Mouse (Mus musculus): ENCODE measurements at regions not wholly inside any gene's neighbourhood (a gene's known extent, or its start where the extent isn't known, plus 50 kb on each side); places are given as distances from the start of the nearest gene placed in this dataset.
A peak's percentile ranks its signal among the peaks of the same experiment; 100 is the strongest.
"Not testable (repeated sequence)": the region's sequence is repeated elsewhere in the genome, so short reads cannot be mapped to it uniquely, and the experiment has no call there.

GRCm38 (mm10) chr5:133842059-133842706 lies 257.3 kb upstream of the Castor2 start:
- 51% methylated on average over 16 of the region's 42 CpGs for WGBS

GRCm38 (mm10) chr5:133838286-133838685 lies 261.2 kb upstream of the Castor2 start:
- Histone ChIP-seq H3K4me3 (no peak overlapping the region), H3K27me3 (0 out of 2 replicates have a peak, but pooled peaks cover 3% of the 10 kb centered on the region), H3K4me2 (replicated peaks) (no peak overlapping the region), H3K27ac (no peak overlapping the region), H3K9ac (no peak overlapping the region), H3K9me3 (replicated peaks) (no peaks in the 10 kb centered on the region), H3K36me3 (no peaks in the 10 kb centered on the region), H3K4me1 (no peaks in the 10 kb centered on the region)
- 63% methylated on average over 5 of the region's 5 CpGs for WGBS
- ATAC-seq (ENCODE audit: low FRiP score): no peak

More at GRCm38 (mm10) chr5:133842059-133842706, 257.3 kb upstream of the Castor2 start:
- not testable (repeated sequence) for H3K4me3 ChIP-seq; H3K27ac ChIP-seq; H3K9me3 ChIP-seq (replicated peaks); H3K4me1 ChIP-seq; H3K36me3 ChIP-seq; H3K9ac ChIP-seq; H3K27me3 ChIP-seq
- peak; percentile 56 for ATAC-seq (ENCODE audit: low FRiP score)
- H3K4me2 ChIP-seq (replicated peaks): peak overlapping the region; percentile 34; the same call in 1 of the 2 replicates

GRCm38 (mm10) chr5:133833217-133833616 lies 266.3 kb upstream of the Castor2 start:
- no peaks in the 10 kb centered on the region for H3K4me1 ChIP-seq
- H3K36me3 ChIP-seq: no peaks in the 10 kb centered on the region
- H3K27me3 ChIP-seq: no peaks in the 10 kb centered on the region
- H3K9me3 ChIP-seq (replicated peaks): no peaks in the 10 kb centered on the region
- no peak for ATAC-seq (ENCODE audit: low FRiP score)
- no peak overlapping the region for H3K9ac ChIP-seq
- no peak overlapping the region for H3K4me2 ChIP-seq (replicated peaks)
- H3K4me3 ChIP-seq: no peak overlapping the region
- no peak overlapping the region for H3K27ac ChIP-seq
- whole genome bisulfite sequencing: 88% methylated on average over 7 of the region's 7 CpGs

DNA sequence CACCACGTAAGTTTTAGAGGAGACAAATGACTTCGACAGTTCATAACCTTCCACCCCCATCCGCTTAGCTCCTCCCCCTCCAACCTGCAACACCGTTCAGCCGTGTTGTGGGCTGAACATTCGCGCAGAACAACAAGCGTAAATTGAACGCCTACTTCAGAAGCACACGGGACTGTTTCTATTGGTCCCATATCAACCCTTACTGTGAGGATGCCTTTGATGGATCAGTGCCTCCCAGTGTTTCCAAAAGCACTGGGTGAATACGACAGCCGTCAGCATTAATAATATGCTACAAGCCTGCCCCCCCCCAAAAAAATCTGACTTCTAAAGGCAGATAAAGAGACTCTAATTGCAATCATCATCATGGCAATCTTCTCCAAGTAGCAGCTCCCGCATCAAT lies 271.3 kb upstream of the Castor2 start:
- Histone ChIP-seq H3K4me2 (replicated peaks) (no peak overlapping the region), H3K27me3 (no peaks in the 10 kb centered on the region), H3K27ac (no peak overlapping the region), H3K9ac (no peak overlapping the region), H3K9me3 (replicated peaks) (no peaks in the 10 kb centered on the region), H3K4me3 (no peak overlapping the region), H3K36me3 (no peaks in the 10 kb centered on the region), H3K4me1 (0 out of 2 replicates have a peak, but pooled peaks cover 3% of the 10 kb centered on the region)
- WGBS: 88% methylated on average over 13 of the region's 13 CpGs
- no peak for ATAC-seq (ENCODE audit: low FRiP score)

DNA sequence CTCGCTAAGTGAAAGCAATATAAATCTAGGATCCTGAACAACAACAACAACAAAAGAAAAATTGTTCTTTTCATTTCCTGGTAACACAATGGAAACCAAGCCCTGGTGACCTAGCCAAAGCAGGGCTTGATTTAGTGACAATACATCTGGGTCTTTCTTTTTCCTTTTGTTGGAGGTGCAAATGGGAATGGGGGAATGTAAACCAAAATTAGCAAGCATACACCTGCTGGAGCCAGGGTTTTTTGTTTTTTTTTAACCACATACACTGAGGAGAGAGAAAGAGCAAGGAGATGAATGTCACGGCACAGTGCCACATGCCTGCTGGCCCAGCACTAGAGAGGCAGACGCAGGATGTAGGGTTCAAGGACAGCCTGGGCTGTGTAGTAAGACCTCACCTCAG lies 275.6 kb upstream of the Castor2 start:
- WGBS: 50% methylated on average over 3 of the region's 3 CpGs
- ATAC-seq (ENCODE audit: low FRiP score): no peak

DNA sequence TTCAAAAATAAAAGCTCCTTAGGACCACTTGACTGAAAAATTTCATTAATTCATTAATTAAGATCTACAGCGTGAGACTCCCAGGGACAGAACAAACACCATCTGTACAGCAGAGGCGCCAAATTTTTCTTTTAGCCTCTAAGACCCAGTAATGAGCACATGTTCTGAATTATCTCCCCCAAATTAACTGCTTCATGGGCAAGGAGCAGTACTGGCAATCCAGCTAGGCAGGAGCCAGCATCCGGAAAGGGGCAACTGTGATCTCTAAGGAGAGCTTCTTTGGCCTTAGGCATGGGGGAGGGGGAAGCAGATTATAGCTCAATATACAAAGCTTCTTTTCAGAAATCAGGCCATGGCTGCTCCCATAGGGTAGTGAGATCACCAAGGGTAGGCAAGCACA lies 278.2 kb upstream of the Castor2 start:
- H3K4me2 ChIP-seq (replicated peaks): no peak overlapping the region
- no peaks in the 10 kb centered on the region for H3K9me3 ChIP-seq (replicated peaks)
- peaks cover 10% of the 10 kb centered on the region for H3K4me1 ChIP-seq
- H3K36me3 ChIP-seq: no peaks in the 10 kb centered on the region
- no peak overlapping the region for H3K9ac ChIP-seq
- H3K27me3 ChIP-seq: no peaks in the 10 kb centered on the region
- H3K27ac ChIP-seq: no peak overlapping the region
- H3K4me3 ChIP-seq: no peak overlapping the region
- ATAC-seq (ENCODE audit: low FRiP score): no peak
- 28% methylated on average over 3 of the region's 3 CpGs for WGBS

More for the DNA sequence above, 275.6 kb upstream of the Castor2 start:
- Histone ChIP-seq H3K9ac (no peak overlapping the region), H3K27me3 (no peaks in the 10 kb centered on the region), H3K36me3 (no peaks in the 10 kb centered on the region), H3K4me2 (replicated peaks) (no peak overlapping the region), H3K4me1 (peaks cover 10% of the 10 kb centered on the region), H3K4me3 (no peak overlapping the region), H3K9me3 (replicated peaks) (no peaks in the 10 kb centered on the region), H3K27ac (peak overlapping the region; percentile 13; the same call in 1 of the 2 replicates)

GRCm38 (mm10) chr5:133815462-133815861 lies 284.0 kb upstream of the Castor2 start:
- ATAC-seq (ENCODE audit: low FRiP score): no peak
- WGBS: 86% methylated on average over 5 of the region's 5 CpGs
- Histone ChIP-seq H3K9ac (no peak overlapping the region), H3K27me3 (peaks cover 4% of the 10 kb centered on the region; the same call in 1 of the 2 replicates), H3K36me3 (no peaks in the 10 kb centered on the region), H3K4me3 (no peak overlapping the region), H3K27ac (no peak overlapping the region), H3K4me2 (replicated peaks) (no peak overlapping the region), H3K4me1 (peaks cover 7% of the 10 kb centered on the region; the same call in 1 of the 2 replicates), H3K9me3 (replicated peaks) (no peaks in the 10 kb centered on the region)

- 46% methylated on average over 6 of the region's 6 CpGs for WGBS
Observed at GRCm38 (mm10) chr5:133814436-133814835, 285.1 kb upstream of the Castor2 start.

DNA sequence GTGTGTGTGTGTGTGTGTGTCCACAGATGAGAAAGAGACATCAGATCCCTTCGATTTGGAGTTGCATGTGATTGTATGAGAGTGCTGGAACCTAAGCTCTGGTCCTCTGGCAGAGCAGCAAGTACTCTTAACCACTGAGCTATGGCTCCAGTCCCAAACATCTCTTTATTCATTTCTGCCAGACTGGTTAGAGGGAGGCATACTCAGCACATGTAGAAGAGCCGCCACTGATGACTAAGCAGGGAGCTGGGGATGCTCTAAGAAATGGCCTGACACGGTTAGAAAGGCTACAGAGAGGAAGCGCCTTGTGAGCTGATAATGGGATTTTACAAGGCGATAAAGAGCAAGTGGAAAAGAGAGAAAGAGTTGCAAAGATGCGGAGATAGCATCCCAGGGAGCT lies 287.3 kb upstream of the Castor2 start:
- Histone ChIP-seq H3K4me2 (replicated peaks) (no peak overlapping the region), H3K4me1 (peaks cover 7% of the 10 kb centered on the region; the same call in 1 of the 2 replicates), H3K27me3 (peaks cover 4% of the 10 kb centered on the region; the same call in 1 of the 2 replicates), H3K27ac (no peak overlapping the region), H3K9me3 (replicated peaks) (no peaks in the 10 kb centered on the region), H3K4me3 (no peak overlapping the region), H3K36me3 (no peaks in the 10 kb centered on the region), H3K9ac (no peak overlapping the region)
- 75% methylated on average over 6 of the region's 6 CpGs for WGBS
- no peak for ATAC-seq (ENCODE audit: low FRiP score)

More at GRCm38 (mm10) chr5:133814436-133814835, 285.1 kb upstream of the Castor2 start:
- ATAC-seq (ENCODE audit: low FRiP score): peak; percentile 26; the same call in 1 of the 2 replicates
- H3K9ac ChIP-seq: no peak overlapping the region
- H3K4me3 ChIP-seq: no peak overlapping the region
- H3K36me3 ChIP-seq: no peaks in the 10 kb centered on the region
- no peak overlapping the region for H3K27ac ChIP-seq
- H3K27me3 ChIP-seq: peaks cover 4% of the 10 kb centered on the region; the same call in 1 of the 2 replicates
- H3K4me2 ChIP-seq (replicated peaks): no peak overlapping the region
- H3K9me3 ChIP-seq (replicated peaks): no peaks in the 10 kb centered on the region
- H3K4me1 ChIP-seq: peaks cover 7% of the 10 kb centered on the region; the same call in 1 of the 2 replicates

DNA sequence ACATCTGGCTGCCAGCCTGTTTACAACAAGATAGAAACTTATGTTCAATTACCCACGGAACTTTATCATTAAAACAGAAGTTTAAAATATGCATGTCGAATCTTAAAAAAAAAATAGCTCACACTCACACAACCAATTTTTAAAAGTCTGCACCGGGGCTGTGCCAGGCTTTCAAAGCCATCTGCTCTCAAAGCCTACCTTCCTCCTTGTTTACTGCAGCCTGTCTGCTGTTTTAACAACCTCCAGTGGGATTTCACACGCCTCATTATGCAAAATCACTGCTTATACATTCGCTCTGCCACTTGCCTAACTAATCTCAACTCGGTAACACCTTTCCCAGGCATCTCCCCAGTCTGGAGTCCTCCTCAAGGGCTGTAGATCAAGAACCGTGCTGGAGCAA lies 292.6 kb upstream of the Castor2 start:
- H3K4me1 ChIP-seq: no peaks in the 10 kb centered on the region
- no peaks in the 10 kb centered on the region for H3K9me3 ChIP-seq (replicated peaks)
- no peak overlapping the region for H3K4me2 ChIP-seq (replicated peaks)
- ATAC-seq (ENCODE audit: low FRiP score): no peak
- no peak overlapping the region for H3K9ac ChIP-seq
- no peak overlapping the region for H3K4me3 ChIP-seq
- no peak overlapping the region for H3K27ac ChIP-seq
- no peaks in the 10 kb centered on the region for H3K36me3 ChIP-seq
- H3K27me3 ChIP-seq: peaks cover 4% of the 10 kb centered on the region; the same call in 1 of the 2 replicates
- 46% methylated on average over 7 of the region's 7 CpGs for WGBS

DNA sequence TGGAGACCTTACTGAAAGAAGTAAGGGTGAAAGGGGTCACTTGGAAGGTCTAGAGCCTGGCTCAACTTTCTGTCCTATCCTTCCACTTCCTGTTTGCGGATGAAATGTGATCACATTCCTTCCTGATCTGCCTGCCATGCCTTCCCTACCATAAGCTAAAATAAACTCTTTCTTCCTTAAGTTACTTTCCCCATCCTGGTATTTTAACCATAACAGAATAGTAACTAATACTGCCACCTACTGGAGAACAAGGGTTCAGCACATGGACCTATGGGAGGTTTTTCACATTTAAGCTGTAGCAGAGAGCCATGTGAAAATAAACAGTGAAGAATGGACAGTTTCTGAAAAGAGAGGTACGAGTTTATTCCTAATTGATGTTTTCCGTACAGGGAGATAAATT lies 297.5 kb upstream of the Castor2 start:
- Histone ChIP-seq H3K4me2 (replicated peaks) (no peak overlapping the region), H3K4me1 (no peaks in the 10 kb centered on the region), H3K4me3 (no peak overlapping the region), H3K27me3 (no peaks in the 10 kb centered on the region), H3K9ac (no peak overlapping the region), H3K27ac (no peak overlapping the region), H3K9me3 (replicated peaks) (no peaks in the 10 kb centered on the region; the same call in 1 of the 2 replicates), H3K36me3 (no peaks in the 10 kb centered on the region)
- WGBS: 87% methylated on average over 3 of the region's 3 CpGs
- no peak for ATAC-seq (ENCODE audit: low FRiP score)

- ATAC-seq (ENCODE audit: low FRiP score): no peak
- Histone ChIP-seq H3K4me3 (no peak overlapping the region), H3K27me3 (no peaks in the 10 kb centered on the region), H3K27ac (no peak overlapping the region), H3K4me2 (replicated peaks) (no peak overlapping the region), H3K36me3 (no peaks in the 10 kb centered on the region), H3K9ac (no peak overlapping the region), H3K4me1 (no peaks in the 10 kb centered on the region), H3K9me3 (replicated peaks) (no peaks in the 10 kb centered on the region; the same call in 1 of the 2 replicates)
- WGBS: 43% methylated on average over 3 of the region's 3 CpGs
Observed at GRCm38 (mm10) chr5:133795638-133796037, 303.9 kb upstream of the Castor2 start.

- Histone ChIP-seq H3K36me3 (no peaks in the 10 kb centered on the region), H3K9ac (no peak overlapping the region), H3K27ac (no peak overlapping the region), H3K9me3 (replicated peaks) (no peaks in the 10 kb centered on the region), H3K4me2 (replicated peaks) (no peak overlapping the region), H3K4me3 (no peak overlapping the region), H3K4me1 (no peaks in the 10 kb centered on the region), H3K27me3 (no peaks in the 10 kb centered on the region)
- 68% methylated on average over 6 of the region's 6 CpGs for WGBS
- ATAC-seq (ENCODE audit: low FRiP score): no peak
Observed at GRCm38 (mm10) chr5:133790726-133791125, 308.8 kb upstream of the Castor2 start.
